Mouse (Mus musculus) thymus, adult 2 months (tissue): ENCODE data around the gene E130218I03Rik.

ENCODE experiments used
- CTCF ChIP-seq: fragments of 200-500 bp; IDR thresholded peaks from 2 replicates; pipeline ENCODE4 v1.5.1; 2012; ENCODE audit warnings: mild to moderate bottlenecking, control low read depth, low read length, moderate library complexity, borderline replicate concordance; ENCODE audit not compliant: control insufficient read depth, poor library complexity, insufficient read depth; ENCODE audit errors: extremely low read depth
- POLR2A ChIP-seq: fragments of 200-500 bp; IDR thresholded peaks from 2 replicates; pipeline ENCODE4 v1.6.1; 2012; ENCODE audit warnings: mild to moderate bottlenecking, low read length, control low read depth, moderate library complexity; ENCODE audit not compliant: control insufficient read depth, poor library complexity, insufficient read depth; ENCODE audit errors: extremely low read depth

DNA sequence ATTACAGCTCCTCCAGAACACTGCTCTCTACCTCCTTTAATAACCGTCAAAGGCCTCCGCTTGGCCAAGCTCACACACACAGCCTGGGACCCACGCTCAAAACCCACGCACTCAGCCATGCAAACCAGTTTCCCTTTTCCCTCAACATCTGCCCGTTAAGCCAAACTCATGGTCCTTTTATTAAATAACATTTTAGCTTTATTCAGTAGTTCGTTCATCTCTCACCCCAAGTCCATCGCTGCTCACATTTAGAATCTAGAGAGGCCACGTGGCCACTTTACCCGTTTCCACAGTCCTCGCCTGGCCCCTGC lies 7.4 kb downstream of the E130218I03Rik start:
- TF ChIP-seq POLR2A (no peak), CTCF (no peak)
